Mouse (Mus musculus) gastrocnemius, adult 2 months (tissue): ENCODE measurements around the gene Ppp6c. TPM values are rescaled to one million over a fixed set of nuclear protein-coding genes. Genes with fewer than 3 reads are reported as not detected.

Source experiments
- DNase-seq: peaks from one replicate; pipeline ENCODE4 v3.0.0; 2022
- H3K27ac ChIP-seq: fragments of 200-600 bp; 2 replicates; pipeline ENCODE4 v1.8.1; 2022; ENCODE audit warnings: mild to moderate bottlenecking
- H3K4me3 ChIP-seq: fragments of 200-600 bp; 2 replicates; pipeline ENCODE4 v1.8.1; 2022; ENCODE audit warnings: mild to moderate bottlenecking, moderate library complexity
- CTCF ChIP-seq: fragments of 200-600 bp; IDR thresholded peaks from 2 replicates; pipeline ENCODE4 v1.8.1; 2022; ENCODE audit warnings: antibody characterized with exemption, mild to moderate bottlenecking, moderate library complexity
- intact Hi-C: fragments of 180-260 bp; cut with DNase I; formaldehyde crosslinking; loops from one replicate; pipeline ENCODE4 v1.15.1; 2025
- total RNA-seq, 2 experiments: library from RNA; stranded (reverse); gene quantifications; 2 replicates each; pipeline ENCODE4 v1.2.3; 2021

The Ppp6c gene
- total RNA-seq, 2 experiments from 2014 or later = 58.7 to 68.5 TPM

- H3K4me3 ChIP-seq = peak within 1 kb of the TSS; percentile 91
- intact Hi-C loops = loop anchor here (5.0 kb wide), 1 partner anchor 123 kb away; the partner anchor contains the start of gene Golga1
- peak within 1 kb of the TSS; percentile 85 for H3K27ac ChIP-seq
- peak; percentile 98 for DNase-seq
- TF ChIP-seq CTCF = peak; percentile 92
Observed at GRCm38 (mm10) chr2:39190561-39191056, 35.6 kb downstream of the Ppp6c start, which contains the start of gene Scai. Scai (minus strand) TSS chr2:39190734.

GRCm38 (mm10) chr2:39189961-39190560 lies 36.2 kb downstream of the Ppp6c start:
- H3K4me3 ChIP-seq = peak overlapping the region; percentile 91
- intact Hi-C loops = loop anchor here (5.0 kb wide), 1 partner anchor 123 kb away; the partner anchor contains the start of gene Golga1
- no peak for TF ChIP-seq CTCF
- no peak for DNase-seq
- peak overlapping the region; percentile 85 for H3K27ac ChIP-seq

DNA sequence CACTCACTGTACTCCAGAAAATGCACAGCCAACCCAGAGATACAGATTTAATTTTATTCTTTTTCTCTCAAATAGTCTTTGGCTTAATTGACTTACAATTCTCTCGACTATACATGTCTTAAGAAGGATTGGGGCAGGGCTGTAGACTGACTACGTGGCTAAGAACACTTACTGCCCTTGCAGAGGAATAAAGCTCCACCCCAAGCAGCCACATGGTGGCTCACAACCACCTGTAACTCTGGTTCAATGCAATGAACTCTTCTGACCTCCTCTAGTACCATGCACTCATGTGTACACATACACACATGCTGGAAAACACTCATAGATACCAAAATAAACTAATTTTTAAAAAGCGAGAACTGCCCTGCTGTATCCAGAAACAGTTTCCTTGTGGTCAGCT lies 40.3 kb downstream of the Ppp6c start:
- Histone ChIP-seq H3K27ac (no peak overlapping the region), H3K4me3 (no peak overlapping the region)
- TF ChIP-seq CTCF = no peak
- intact Hi-C loops = no loop called here
- no peak for DNase-seq

- DNase-seq = no peak
- H3K4me3 ChIP-seq = no peak overlapping the region
- intact Hi-C loops = no loop called here
- no peak overlapping the region for H3K27ac ChIP-seq
- TF ChIP-seq CTCF = no peak
Observed at GRCm38 (mm10) chr2:39183587-39183986, 42.7 kb downstream of the Ppp6c start.

DNA sequence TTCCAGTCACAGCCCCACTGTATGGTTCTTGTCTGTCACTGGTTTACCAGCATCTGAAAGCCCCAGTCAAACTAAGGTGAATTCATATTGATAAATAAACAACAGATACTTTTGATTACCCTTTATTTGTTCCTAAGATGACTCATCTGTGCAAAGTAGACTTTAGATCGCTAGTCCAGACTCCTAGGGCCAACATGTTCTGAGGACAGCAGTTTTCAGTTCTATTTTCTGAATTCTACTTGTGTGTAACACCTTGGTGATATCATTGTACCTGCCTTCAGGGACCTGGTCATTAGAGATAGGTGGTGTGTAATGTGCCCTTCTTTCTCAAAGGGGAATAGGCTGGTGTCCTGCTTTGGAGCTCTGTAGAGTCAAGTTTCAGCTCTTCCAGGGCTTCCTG lies 65.3 kb downstream of the Ppp6c start:
- intact Hi-C loops = no loop called here
- no peak for TF ChIP-seq CTCF
- Histone ChIP-seq H3K4me3 (no peak overlapping the region), H3K27ac (no peak overlapping the region)
- no peak for DNase-seq

DNA sequence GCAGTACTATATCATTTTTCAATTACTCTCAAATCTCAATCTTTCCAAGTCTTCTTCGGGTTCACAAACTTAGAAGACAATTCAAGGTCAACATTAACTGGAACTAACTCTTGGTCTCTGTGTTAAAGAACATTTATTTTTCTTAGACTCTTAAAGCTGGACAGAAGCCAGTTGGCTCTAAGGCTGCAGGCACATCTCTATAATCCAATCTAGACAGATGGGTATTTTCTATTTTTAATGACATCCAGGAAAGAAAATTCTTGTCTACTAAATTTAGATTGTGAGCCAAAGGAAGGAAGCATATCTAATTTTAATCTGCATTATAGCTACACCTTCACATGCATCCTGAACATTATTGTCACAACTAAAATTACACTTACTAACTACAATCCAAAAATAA lies 68.3 kb downstream of the Ppp6c start:
- TF ChIP-seq CTCF = no peak
- no peak for DNase-seq
- intact Hi-C loops = no loop called here
- Histone ChIP-seq H3K4me3 (no peak overlapping the region), H3K27ac (no peak overlapping the region)

DNA sequence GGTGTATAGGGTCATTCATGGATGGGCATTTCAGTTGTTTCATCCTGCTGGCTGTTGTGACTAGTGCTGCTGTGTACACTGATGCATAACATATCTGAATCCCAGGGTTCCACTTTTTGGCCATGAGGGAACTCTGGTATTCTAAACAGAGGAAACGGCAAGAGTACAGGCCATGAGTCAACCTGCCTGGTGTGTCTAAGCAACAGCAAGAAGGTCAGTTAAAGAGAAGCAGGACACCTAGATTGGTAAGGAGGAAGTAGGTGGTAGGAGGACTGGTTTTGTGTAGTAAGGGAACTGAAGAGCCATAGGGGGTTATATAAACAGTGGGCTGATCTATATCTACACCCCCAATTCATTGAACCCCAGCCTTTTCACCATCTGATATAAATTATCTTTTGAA lies 69.4 kb downstream of the Ppp6c start:
- DNase-seq = no peak
- TF ChIP-seq CTCF = no peak
- H3K27ac ChIP-seq = no peak overlapping the region
- intact Hi-C loops = no loop called here
- H3K4me3 ChIP-seq = no peak overlapping the region

GRCm38 (mm10) chr2:39150943-39151342 lies 75.3 kb downstream of the Ppp6c start:
- TF ChIP-seq CTCF = no peak
- intact Hi-C loops = no loop called here
- Histone ChIP-seq H3K4me3 (no peak overlapping the region), H3K27ac (no peak overlapping the region)
- no peak for DNase-seq

- TF ChIP-seq CTCF = no peak
- Histone ChIP-seq H3K4me3 (no peak overlapping the region), H3K27ac (no peak overlapping the region)
- no peak for DNase-seq
- intact Hi-C loops = no loop called here
Observed at GRCm38 (mm10) chr2:39148075-39148474, 78.2 kb downstream of the Ppp6c start.

GRCm38 (mm10) chr2:39146469-39146868 lies 79.8 kb downstream of the Ppp6c start:
- TF ChIP-seq CTCF = no peak
- Histone ChIP-seq H3K4me3 (no peak overlapping the region), H3K27ac (no peak overlapping the region)
- intact Hi-C loops = no loop called here
- DNase-seq = no peak

Other genes with a start within 250 kb of the Ppp6c start
- gene Wdr38, start 229.0 kb downstream of the Ppp6c start, total RNA-seq = under 1 TPM in 1 of 2 experiments, not detected in 1; 0.08 TPM
- gene Arpc5l, start 221.1 kb downstream of the Ppp6c start, total RNA-seq = 100 to 1,000 TPM; 109 to 118 TPM
- gene Rpl35, start 220.8 kb downstream of the Ppp6c start, total RNA-seq = 100 to 1,000 TPM; 264 to 300 TPM
- 10 to 100 TPM; 12.9 to 13.9 TPM for gene Golga1, start 160.9 kb downstream of the Ppp6c start, total RNA-seq
- 1 to 10 TPM; 2.7 to 3.0 TPM for gene Scai, start 35.7 kb downstream of the Ppp6c start, total RNA-seq